Mouse (Mus musculus) liver, adult 2 months (tissue): Measurements from ENCODE around the gene Serpina5. TPM values are rescaled to one million over a fixed set of nuclear protein-coding genes. Genes with fewer than 3 reads are reported as not detected.

Experiments
- DNase-seq: peaks from one replicate; pipeline ENCODE4 v3.0.0-alpha.2; 2011; ENCODE audit warnings: low read depth, low spot score; ENCODE audit errors: extremely low read depth
- H3K27ac ChIP-seq: fragments of 200-500 bp; replicated peaks from 2 replicates; pipeline ENCODE4 v1.5.1; 2012; ENCODE audit warnings: low read depth, mild to moderate bottlenecking, control low read depth, inconsistent platforms, low read length; ENCODE audit not compliant: insufficient read depth
- H3K27me3 ChIP-seq: fragments of 200-500 bp; 2 replicates; pipeline ENCODE4 v1.6.1; 2012; ENCODE audit warnings: mild to moderate bottlenecking, moderate library complexity, low read length, inconsistent platforms; ENCODE audit not compliant: control insufficient read depth, insufficient read depth
- H3K36me3 ChIP-seq: fragments of 200-500 bp; 2 replicates; pipeline ENCODE4 v1.6.1; 2012; ENCODE audit warnings: low read length, inconsistent platforms; ENCODE audit not compliant: control insufficient read depth, insufficient read depth
- H3K4me1 ChIP-seq: fragments of 200-500 bp; 2 replicates; pipeline ENCODE4 v1.6.1; 2011; ENCODE audit warnings: low read length; ENCODE audit not compliant: control insufficient read depth, insufficient read depth
- H3K4me3 ChIP-seq: fragments of 200-500 bp; 2 replicates; pipeline ENCODE4 v1.5.1; 2011; ENCODE audit warnings: low read depth, mild to moderate bottlenecking, control low read depth, low read length, moderate library complexity; ENCODE audit not compliant: insufficient read depth
- H3K79me2 ChIP-seq: fragments of 200-500 bp; 2 replicates; pipeline ENCODE4 v1.6.1; 2012; ENCODE audit warnings: inconsistent platforms, mild to moderate bottlenecking, low read length, moderate library complexity; ENCODE audit not compliant: control insufficient read depth, insufficient read depth
- H3K9ac ChIP-seq: fragments of 200-500 bp; 2 replicates; pipeline ENCODE4 v1.6.1; 2012; ENCODE audit warnings: low read depth, mild to moderate bottlenecking, control low read depth, inconsistent platforms, low read length
- CTCF ChIP-seq: fragments of 200-500 bp; IDR thresholded peaks from 2 replicates; pipeline ENCODE4 v1.5.1; 2011; ENCODE audit warnings: low read depth, low read length, control low read depth
- POLR2A ChIP-seq: fragments of 200-500 bp; IDR thresholded peaks from 2 replicates; pipeline ENCODE4 v1.6.1; 2011; ENCODE audit warnings: low read length, control low read depth; ENCODE audit not compliant: insufficient read depth; ENCODE audit errors: extremely low read depth
- WGBS: fragments of 180-500 bp; shearing (Covaris S2); methylation state at CpG from one replicate; pipeline ENCODE4 v1.1.7; 2018; 5-methylcytosine and 5-hydroxymethylcytosine counted together
- polyA plus RNA-seq: library from polyadenylated mRNA; depleted of rRNA; stranded (reverse); fragments of >200 nt; gene quantifications from 2 replicates; pipeline ENCODE4 v1.2.3, GENCODE M21; 2012
- total RNA-seq: library from RNA; depleted of rRNA; stranded (reverse); fragments of >200 nt; gene quantifications from 2 replicates; pipeline ENCODE4 v1.2.3, GENCODE M21; 2014

The Serpina5 gene
- total and polyA plus RNA-seq, 2 experiments, result 0.04 TPM; not detected in 1

DNA sequence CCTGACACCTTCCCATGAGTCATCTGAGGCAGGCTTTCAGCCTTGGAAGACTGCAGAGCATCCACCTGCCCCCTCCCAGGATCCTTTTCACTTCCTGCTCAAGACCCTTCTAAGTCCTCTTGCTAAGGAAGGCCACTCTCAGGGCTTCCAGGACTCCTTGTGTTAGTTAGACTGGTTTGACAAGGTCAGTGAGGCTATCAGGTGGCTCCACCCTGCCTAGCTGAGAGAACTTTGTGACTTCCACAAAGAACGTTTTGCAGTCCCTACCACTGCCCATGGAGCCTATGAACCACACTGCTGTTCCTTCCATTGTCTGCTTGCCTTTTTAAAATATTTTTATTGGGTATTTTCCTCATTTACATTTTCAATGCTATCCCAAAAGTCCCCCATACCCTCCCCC lies 29.2 kb upstream of the Serpina5 start:
- H3K9ac ChIP-seq, result no peak overlapping the region
- 29% methylated on average over 1 of the region's 1 CpGs for WGBS
- TF ChIP-seq CTCF, result no peak
- TF ChIP-seq POLR2A, result no peak
- H3K79me2 ChIP-seq, result no peaks in the 10 kb centered on the region
- H3K4me1 ChIP-seq, result peaks cover 27% of the 10 kb centered on the region
- H3K4me3 ChIP-seq, result no peak overlapping the region
- H3K27me3 ChIP-seq, result no peaks in the 10 kb centered on the region
- H3K36me3 ChIP-seq, result no peaks in the 10 kb centered on the region
- H3K27ac ChIP-seq, result no peak overlapping the region
- no peak for DNase-seq

DNA sequence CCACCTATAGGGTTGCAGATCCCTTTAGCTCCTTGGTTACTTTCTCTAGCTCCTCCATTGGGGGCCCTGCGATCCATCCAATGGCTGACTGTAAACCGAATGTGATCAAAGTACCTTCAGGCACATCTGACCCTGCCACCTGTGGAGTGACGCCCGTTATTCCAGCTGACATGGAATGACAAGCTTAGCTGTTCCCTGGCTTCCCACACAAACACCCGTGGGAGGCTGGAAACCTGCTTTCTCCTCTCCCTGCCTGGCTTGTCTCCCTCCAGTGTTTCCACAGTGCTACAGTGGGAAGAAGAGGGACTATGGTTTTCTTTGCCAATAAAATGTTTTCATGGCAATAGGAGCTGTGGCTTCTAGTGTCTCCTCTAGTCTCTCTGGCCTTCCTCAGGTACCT lies 28.6 kb upstream of the Serpina5 start:
- DNase-seq, result no peak
- Histone ChIP-seq H3K36me3 (no peaks in the 10 kb centered on the region), H3K27me3 (no peaks in the 10 kb centered on the region), H3K79me2 (no peaks in the 10 kb centered on the region), H3K4me3 (no peak overlapping the region), H3K27ac (no peak overlapping the region), H3K4me1 (peaks cover 27% of the 10 kb centered on the region), H3K9ac (no peak overlapping the region)
- WGBS, result 77% methylated on average over 5 of the region's 5 CpGs
- TF ChIP-seq CTCF, result no peak
- no peak for TF ChIP-seq POLR2A

DNA sequence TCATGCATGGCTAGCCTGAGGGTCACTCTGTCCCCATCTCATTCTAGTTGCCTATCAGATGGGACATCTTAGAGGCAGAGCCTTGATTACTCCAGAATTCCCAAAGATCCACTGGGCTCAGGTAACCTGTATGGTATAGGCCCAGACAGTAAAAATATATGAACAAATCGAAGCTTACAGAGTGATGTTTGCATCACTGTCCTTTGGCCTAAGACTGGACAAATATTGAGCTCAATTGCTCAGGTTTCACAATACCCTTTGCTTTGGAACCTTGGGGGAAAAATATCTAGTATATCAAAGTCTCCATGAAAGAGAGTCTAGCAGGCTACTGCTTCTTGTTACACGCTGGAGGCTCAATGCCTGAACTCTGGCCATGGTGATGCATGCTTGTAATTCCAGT lies 10.8 kb upstream of the Serpina5 start:
- 20% methylated on average over 2 of the region's 2 CpGs for WGBS
- peak overlapping the region; percentile 66 for H3K27ac ChIP-seq

DNA sequence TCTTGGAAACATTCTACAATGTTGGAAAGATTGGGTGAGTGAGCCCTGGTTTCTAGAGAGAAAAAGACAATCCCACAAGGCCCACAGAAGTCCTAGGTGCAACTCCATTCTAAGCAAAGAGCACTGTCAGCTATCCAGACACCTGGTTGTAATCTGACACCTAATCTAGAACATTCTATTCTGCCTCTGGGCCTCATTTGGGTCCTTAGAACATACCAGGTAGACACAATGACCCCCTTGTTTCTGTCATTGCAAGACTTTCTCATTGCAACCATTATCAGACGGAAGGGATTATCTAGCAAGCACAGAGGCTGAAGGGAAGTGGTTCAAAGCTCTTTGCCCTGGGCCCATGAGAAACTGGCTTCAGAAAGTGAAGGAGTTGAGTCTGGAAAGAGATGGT lies 9.6 kb upstream of the Serpina5 start:
- no peak for DNase-seq
- peaks cover 8% of the 10 kb centered on the region for H3K4me1 ChIP-seq
- H3K9ac ChIP-seq, result no peak overlapping the region
- TF ChIP-seq POLR2A (no peak), CTCF (no peak)
- H3K4me3 ChIP-seq, result no peak overlapping the region
- no peaks in the 10 kb centered on the region for H3K27me3 ChIP-seq
- 95% methylated on average over 1 of the region's 1 CpGs for whole genome bisulfite sequencing
- H3K79me2 ChIP-seq, result no peaks in the 10 kb centered on the region
- H3K27ac ChIP-seq, result no peak overlapping the region
- H3K36me3 ChIP-seq, result no peaks in the 10 kb centered on the region

More for the DNA sequence above, 10.8 kb upstream of the Serpina5 start:
- Histone ChIP-seq H3K36me3 (no peaks in the 10 kb centered on the region), H3K4me3 (no peak overlapping the region), H3K27me3 (no peaks in the 10 kb centered on the region), H3K9ac (no peak overlapping the region), H3K79me2 (no peaks in the 10 kb centered on the region), H3K4me1 (peaks cover 8% of the 10 kb centered on the region)
- TF ChIP-seq POLR2A (no peak), CTCF (no peak)
- peak; percentile 69 for DNase-seq

DNA sequence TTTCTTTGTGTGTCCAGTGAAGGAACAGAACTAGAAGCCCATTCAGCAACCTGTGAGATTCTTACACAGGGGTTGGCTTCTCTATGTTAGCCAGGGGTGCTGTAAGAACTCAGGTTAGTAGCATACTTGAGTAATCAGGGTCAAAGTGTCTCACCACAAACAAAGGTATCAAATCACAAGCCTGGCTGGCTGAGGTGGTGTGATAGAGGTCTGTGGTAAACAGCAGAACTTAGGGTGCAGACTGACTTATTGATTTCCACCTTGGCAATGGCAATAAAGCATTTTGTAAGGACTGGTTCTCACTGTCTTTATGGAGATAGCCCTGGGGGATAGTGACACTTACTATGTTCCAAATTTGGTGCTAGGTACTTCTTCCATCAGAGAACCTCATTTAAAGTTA lies 4.9 kb downstream of the Serpina5 start:
- H3K4me3 ChIP-seq, result no peak overlapping the region
- no peaks in the 10 kb centered on the region for H3K79me2 ChIP-seq
- no peaks in the 10 kb centered on the region for H3K36me3 ChIP-seq
- H3K4me1 ChIP-seq, result peaks cover 31% of the 10 kb centered on the region
- DNase-seq, result peak; percentile 99
- H3K27me3 ChIP-seq, result no peaks in the 10 kb centered on the region
- no peak overlapping the region for H3K9ac ChIP-seq
- H3K27ac ChIP-seq, result peak overlapping the region; percentile 96
- TF ChIP-seq POLR2A, result no peak
- no peak for TF ChIP-seq CTCF

DNA sequence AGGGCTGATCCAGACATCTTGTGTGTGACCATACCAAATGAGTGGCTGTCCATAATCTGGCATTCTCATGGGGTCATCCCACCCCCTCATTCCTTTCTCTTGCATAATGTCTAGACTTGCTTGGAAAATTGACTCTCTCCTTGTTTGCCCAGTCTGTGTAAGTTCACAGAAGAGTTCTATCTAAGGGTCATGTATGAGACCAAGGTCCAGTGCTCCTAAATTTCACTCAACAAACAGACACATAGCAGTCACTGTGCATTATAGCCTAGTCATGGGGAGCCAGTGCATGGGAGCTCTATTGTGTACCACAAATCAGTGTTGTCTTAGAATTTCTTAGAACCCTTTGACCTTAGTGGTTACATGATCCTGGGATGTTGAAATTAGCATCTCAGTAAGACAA lies 6.0 kb downstream of the Serpina5 start:
- no peak overlapping the region for H3K9ac ChIP-seq
- H3K27ac ChIP-seq, result peak overlapping the region; percentile 82

More for the DNA sequence above, 6.0 kb downstream of the Serpina5 start:
- no peak for TF ChIP-seq POLR2A
- no peak for TF ChIP-seq CTCF
- Histone ChIP-seq H3K4me3 (no peak overlapping the region), H3K4me1 (peaks cover 31% of the 10 kb centered on the region), H3K79me2 (no peaks in the 10 kb centered on the region), H3K36me3 (no peaks in the 10 kb centered on the region), H3K27me3 (no peaks in the 10 kb centered on the region)
- DNase-seq, result peak; percentile 94
